Mouse (Mus musculus) activated CD4-positive, CD25-positive, alpha-beta regulatory T cell (primary cell): Measurements from ENCODE around the gene Baiap2l2. TPM values are rescaled to one million over a fixed set of nuclear protein-coding genes. Genes with fewer than 3 reads are reported as not detected.

Experiments
- polyA plus RNA-seq, 2 experiments: library from polyadenylated mRNA; unstranded; fragments of 100-300 nt; shearing (Covaris generic); gene quantifications; one replicate each; pipeline ENCODE4 v1.2.1; 2017

Gene Baiap2l2
- polyA plus RNA-seq = 1 to 10 TPM in 1 of 2 experiments, under 1 TPM in 1; 0.58 to 1.1 TPM

DNA sequence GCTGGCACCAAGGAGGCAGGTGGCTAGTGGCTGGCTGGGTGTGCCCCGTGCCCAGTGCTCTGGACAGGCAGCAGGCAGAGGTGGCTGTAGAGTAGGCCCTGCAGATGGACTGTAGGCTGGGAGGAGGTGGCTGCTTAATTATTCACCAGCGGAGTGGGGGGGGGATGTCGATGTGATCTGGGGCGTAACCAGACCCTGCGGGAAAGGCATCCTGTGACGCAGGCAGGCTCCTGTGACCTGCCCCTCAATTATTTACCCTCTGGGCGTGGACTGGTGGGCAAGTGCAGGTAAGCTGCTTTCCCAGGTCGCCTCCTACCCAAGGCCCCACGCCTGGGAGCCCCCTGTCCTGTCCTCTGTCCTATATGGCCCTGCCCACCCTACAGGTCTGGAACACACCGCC, at the start of gene Baiap2l2:
TSS of gene Baiap2l2 (minus strand) at position 139 of the 400 bp plus-strand sequence.

GRCm38 (mm10) chr15:79328058-79328938, 43.0 kb upstream of the Baiap2l2 start, which contains the start of gene Pla2g6:
Gene Pla2g6, minus strand, starts transcription at chr15:79328390.

DNA sequence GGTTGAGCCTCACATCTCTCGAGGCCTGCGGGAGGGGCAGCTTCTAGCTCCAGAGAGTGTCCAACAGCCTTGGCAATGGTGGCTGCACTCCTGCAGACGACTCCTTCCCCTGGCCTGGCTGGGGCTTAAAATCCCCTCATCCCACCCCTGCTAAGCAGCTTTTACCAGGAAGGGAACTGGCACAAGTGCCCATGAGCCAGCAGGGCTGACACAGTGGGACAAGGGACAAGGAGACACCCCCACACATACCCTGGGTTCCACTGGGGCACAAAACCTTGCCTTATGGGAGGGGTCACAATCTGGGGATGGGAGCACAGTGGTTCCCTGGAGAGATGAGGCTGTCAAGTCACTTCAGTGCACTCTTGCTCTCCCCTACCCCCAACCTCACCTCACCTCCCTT, 30.7 kb downstream of the Baiap2l2 start, which contains the start of gene Slc16a8:
TSS of gene Slc16a8 (minus strand) at position 101 of the 400 bp plus-strand sequence.

GRCm38 (mm10) chr15:79229058-79229821, 56.1 kb downstream of the Baiap2l2 start, which contains the start of the genes Pick1 and Gm49486:
Gene Pick1, plus strand, starts transcription at chr15:79229173.
Gene Gm49486, plus strand, starts transcription at chr15:79229391.

Other genes with a start within 250 kb of the Baiap2l2 start
- gene Galr3, start 243.7 kb downstream of the Baiap2l2 start, polyA plus RNA-seq = under 1 TPM; 0.42 to 0.47 TPM
- gene Ankrd54, start 222.6 kb downstream of the Baiap2l2 start, polyA plus RNA-seq = 10 to 100 TPM; 48.6 to 53.3 TPM
- gene Eif3l, start 210.4 kb downstream of the Baiap2l2 start, polyA plus RNA-seq = 100 to 1,000 TPM; 160 to 185 TPM
- gene Micall1, start 176.6 kb downstream of the Baiap2l2 start, polyA plus RNA-seq = 10 to 100 TPM; 26.9 to 36.0 TPM
- 100 to 1,000 TPM; 133 to 161 TPM for gene Polr2f, start 144.5 kb downstream of the Baiap2l2 start, polyA plus RNA-seq
- 1 to 10 TPM; 3.0 to 4.3 TPM for gene 1700088E04Rik, start 144.3 kb downstream of the Baiap2l2 start, polyA plus RNA-seq
- under 1 TPM in 1 of 2 experiments, not detected in 1; 0.09 TPM for gene Sox10, start 120.3 kb downstream of the Baiap2l2 start, polyA plus RNA-seq
- 10 to 100 TPM; 29.6 to 30.8 TPM for gene Pick1, start 56.4 kb downstream of the Baiap2l2 start, polyA plus RNA-seq
- under 1 TPM; 0.17 to 0.98 TPM for gene Gm49486, start 56.1 kb downstream of the Baiap2l2 start, polyA plus RNA-seq
- gene Slc16a8, start 30.8 kb downstream of the Baiap2l2 start, polyA plus RNA-seq = under 1 TPM in 1 of 2 experiments, not detected in 1; 0.45 TPM
- 10 to 100 TPM in 1 of 2 experiments, 1 to 10 TPM in 1; 4.7 to 10.7 TPM for gene Pla2g6, start 42.9 kb upstream of the Baiap2l2 start, polyA plus RNA-seq
- gene Maff, start 61.1 kb upstream of the Baiap2l2 start, polyA plus RNA-seq = 1 to 10 TPM; 1.7 to 3.4 TPM
- gene Tmem184b, start 118.0 kb upstream of the Baiap2l2 start, polyA plus RNA-seq = 10 to 100 TPM; 33.9 to 51.9 TPM
- 10 to 100 TPM; 30.0 to 31.2 TPM for gene Csnk1e, start 170.0 kb upstream of the Baiap2l2 start, polyA plus RNA-seq
- gene Kcnj4, start 219.7 kb upstream of the Baiap2l2 start, polyA plus RNA-seq = not detected
- gene Kdelr3, start 230.9 kb upstream of the Baiap2l2 start, polyA plus RNA-seq = under 1 TPM in 1 of 2 experiments, not detected in 1; 0.57 TPM